Mouse (Mus musculus) CH12.LX (cell line): ENCODE results near the gene Pkn1. TPM values are rescaled to one million over a fixed set of nuclear protein-coding genes. Genes with fewer than 3 reads are reported as not detected.

Source experiments
- DNase-seq: peaks from one replicate; pipeline ENCODE4 v3.0.0-alpha.2; 2013; ENCODE audit errors: extremely low read depth
- H3K27ac ChIP-seq: 2 replicates; pipeline ENCODE4 v1.5.1; 2012; ENCODE audit warnings: low read depth, mild to moderate bottlenecking, control low read depth, moderate library complexity; ENCODE audit not compliant: insufficient read depth
- H3K27me3 ChIP-seq: replicated peaks from 2 replicates; pipeline ENCODE3; 2012; ENCODE audit warnings: inconsistent platforms
- H3K36me3 ChIP-seq, 2 experiments: replicated peaks in 1 of 2; 2 replicates each; pipeline versions ENCODE3 to v1.6.1; 2012; ENCODE audit warnings: inconsistent platforms in 1 of 2, low read length in 1 of 2, mild to moderate bottlenecking in 1 of 2, mixed read lengths in 1 of 2, moderate library complexity in 1 of 2; ENCODE audit not compliant: control insufficient read depth in 1 of 2, insufficient read depth in 1 of 2
- H3K4me1 ChIP-seq, 2 experiments: 2 replicates each; pipeline ENCODE4 v1.6.1; 2012; ENCODE audit warnings: inconsistent platforms in 1 of 2, moderate library complexity in 1 of 2; ENCODE audit not compliant: insufficient read depth in 2 of 2, control insufficient read depth in 1 of 2
- H3K4me2 ChIP-seq: 2 replicates; pipeline ENCODE4 v1.6.1; 2012; ENCODE audit warnings: low read depth, mild to moderate bottlenecking, control low read depth; ENCODE audit not compliant: poor library complexity, insufficient read depth, severe bottlenecking
- H3K4me3 ChIP-seq, 3 experiments: fragments of 150-350 bp in 1 of 3; sonication (generic) in 1 of 3; replicated peaks in 1 of 3; 2 replicates each; pipeline versions ENCODE3 to v1.5.1; 2011 to 2012; ENCODE audit warnings: low read depth in 2 of 3, low read length in 2 of 3, mild to moderate bottlenecking in 2 of 3, moderate library complexity in 2 of 3, control low read depth in 1 of 3, improper control_type of control experiment in 1 of 3, inconsistent platforms in 1 of 3, mixed read lengths in 1 of 3; ENCODE audit not compliant: poor library complexity in 1 of 3
- H3K79me2 ChIP-seq: replicated peaks from 2 replicates; pipeline ENCODE4 v1.6.1; 2012; ENCODE audit warnings: mild to moderate bottlenecking, moderate library complexity; ENCODE audit not compliant: control insufficient read depth, poor library complexity, insufficient read depth, severe bottlenecking; ENCODE audit errors: extremely low read depth
- H3K9ac ChIP-seq: 2 replicates; pipeline ENCODE4 v1.6.1; 2012; ENCODE audit warnings: low read depth, mild to moderate bottlenecking, control low read depth, moderate library complexity; ENCODE audit not compliant: insufficient read depth
- H3K9me3 ChIP-seq: replicated peaks from 2 replicates; pipeline ENCODE3; 2012; ENCODE audit warnings: low read length, inconsistent platforms, mixed read lengths
- BHLHE40 ChIP-seq: IDR thresholded peaks from 2 replicates; pipeline ENCODE4 v1.6.1; 2011; ENCODE audit warnings: mild to moderate bottlenecking, low read depth, low read length, improper control_type of control experiment
- CHD1 ChIP-seq: IDR thresholded peaks from 2 replicates; pipeline ENCODE4 v1.6.1; 2012; ENCODE audit warnings: low read depth, low read length, improper control_type of control experiment, inconsistent platforms
- CTCF ChIP-seq, 2 experiments: IDR thresholded peaks in 1 of 2; conservative IDR thresholded peaks in 1 of 2; 2 replicates each; pipeline ENCODE4 v1.5.1; 2011 to 2012; ENCODE audit warnings: low read depth in 2 of 2, low read length in 2 of 2, improper control_type of control experiment in 1 of 2, inconsistent platforms in 1 of 2, mild to moderate bottlenecking in 1 of 2, moderate library complexity in 1 of 2
- E2F4 ChIP-seq: IDR thresholded peaks from 2 replicates; pipeline ENCODE4 v1.6.1; 2011; ENCODE audit warnings: low read depth, low read length, improper control_type of control experiment; ENCODE audit not compliant: insufficient replicate concordance
- ETS1 ChIP-seq: conservative IDR thresholded peaks from 2 replicates; pipeline ENCODE4 v1.6.1; 2012; ENCODE audit warnings: low read depth, mild to moderate bottlenecking, inconsistent platforms, low read length, improper control_type of control experiment, moderate library complexity
- GABPA ChIP-seq: IDR thresholded peaks from 2 replicates; pipeline ENCODE4 v1.6.1; 2012; ENCODE audit warnings: low read depth, low read length, improper control_type of control experiment, inconsistent platforms; ENCODE audit not compliant: insufficient replicate concordance
- JUN ChIP-seq: IDR thresholded peaks from 2 replicates; pipeline ENCODE4 v1.6.1; 2011; ENCODE audit warnings: low read depth, mild to moderate bottlenecking, low read length, improper control_type of control experiment, moderate library complexity; ENCODE audit not compliant: insufficient read depth
- JUND ChIP-seq: conservative IDR thresholded peaks from 2 replicates; pipeline ENCODE4 v1.6.1; 2011; ENCODE audit warnings: low read depth, low read length, improper control_type of control experiment
- MEF2A ChIP-seq: IDR thresholded peaks from 2 replicates; pipeline ENCODE4 v1.6.1; 2014; ENCODE audit warnings: low read depth, mild to moderate bottlenecking, inconsistent platforms, low read length, improper control_type of control experiment, borderline replicate concordance
- MXI1 ChIP-seq: IDR thresholded peaks from 2 replicates; pipeline ENCODE4 v1.6.1; 2011; ENCODE audit warnings: mild to moderate bottlenecking, low read depth, low read length, improper control_type of control experiment
- MYC ChIP-seq: IDR thresholded peaks from 2 replicates; pipeline ENCODE4 v1.6.1; 2011; ENCODE audit warnings: low read depth, mild to moderate bottlenecking, improper control_type of control experiment, low read length
- NELFE ChIP-seq: IDR thresholded peaks from 2 replicates; pipeline ENCODE4 v1.6.1; 2011; ENCODE audit warnings: low read depth, low read length, improper control_type of control experiment
- PAX5 ChIP-seq: IDR thresholded peaks from 2 replicates; pipeline ENCODE4 v1.6.1; 2012; ENCODE audit warnings: low read length, inconsistent platforms, mixed read lengths
- POLR2A ChIP-seq: IDR thresholded peaks from 2 replicates; pipeline ENCODE4 v1.6.1; 2011; ENCODE audit warnings: low read depth, mild to moderate bottlenecking, improper control_type of control experiment, low read length
- RCOR1 ChIP-seq: conservative IDR thresholded peaks from 2 replicates; pipeline ENCODE4 v1.6.1; 2012; ENCODE audit warnings: low read depth, mild to moderate bottlenecking, inconsistent platforms, low read length, improper control_type of control experiment
- SIN3A ChIP-seq: IDR thresholded peaks from 2 replicates; pipeline ENCODE4 v1.6.1; 2012; ENCODE audit warnings: low read length, improper control_type of control experiment, inconsistent platforms
- TCF12 ChIP-seq: IDR thresholded peaks from 2 replicates; pipeline ENCODE4 v1.6.1; 2014; ENCODE audit warnings: low read depth, mild to moderate bottlenecking, inconsistent platforms, low read length, improper control_type of control experiment
- UBTF ChIP-seq: IDR thresholded peaks from 2 replicates; pipeline ENCODE4 v1.6.1; 2012; ENCODE audit warnings: low read depth, mild to moderate bottlenecking, inconsistent platforms, low read length, improper control_type of control experiment, moderate library complexity
- ZC3H11A ChIP-seq: IDR thresholded peaks from 2 replicates; pipeline ENCODE4 v1.6.1; 2012; ENCODE audit warnings: low read depth, mild to moderate bottlenecking, inconsistent platforms, low read length, improper control_type of control experiment
- ZKSCAN1 ChIP-seq: IDR thresholded peaks from 2 replicates; pipeline ENCODE4 v1.6.1; 2012; ENCODE audit warnings: low read depth, inconsistent platforms, low read length, improper control_type of control experiment, borderline replicate concordance
- ZMIZ1 ChIP-seq: IDR thresholded peaks from 2 replicates; pipeline ENCODE4 v1.6.1; 2012; ENCODE audit warnings: low read depth, mild to moderate bottlenecking, inconsistent platforms, low read length, improper control_type of control experiment
- dilution Hi-C: fragments of 300-500 bp; cut with MboI; formaldehyde crosslinking; loops from 2 replicates; pipeline ENCODE4 v1.14.3; 2020; ENCODE audit warnings: low sequenced_read_pairs; ENCODE audit not compliant: extremely low pct_unique_long_range_greater_than_20kb, extremely low pct_ligation_motif_present
- in situ Hi-C: fragments of 300-500 bp; cut with MboI; formaldehyde crosslinking; loops from 3 replicates; pipeline ENCODE4 v1.14.3; 2019; ENCODE audit warnings: low sequenced_read_pairs, low pct_ligation_motif_present, low pct_unique_long_range_greater_than_20kb, mixed read lengths
- polyA plus RNA-seq: library from polyadenylated mRNA; unstranded; fragments of >175 nt; gene quantifications from 2 replicates; pipeline ENCODE4 v1.2.1, GENCODE M21; 2012; ENCODE audit warnings: low read depth; ENCODE audit not compliant: insufficient read length
- total RNA-seq, 2 experiments: library from RNA; depleted of rRNA; stranded (reverse); fragments of 300-350 nt in 1 of 2; fragments of >200 nt in 1 of 2; gene quantifications; 2 replicates each; pipeline ENCODE4 v1.2.3; 2012 to 2014

Gene Pkn1
- total and polyA plus RNA-seq, 3 experiments, result 33.5 to 58.8 (median 47.8) TPM

GRCm38 (mm10) chr8:83656484-83657246 lies 42.3 kb downstream of the Pkn1 start:
- dilution Hi-C loops, result no loop called here
- H3K9me3 ChIP-seq, result peaks cover 2% of the 10 kb centered on the region
- in situ Hi-C loops, result no loop called here
- no peak for DNase-seq
- peaks cover 0 to 14% of the 10 kb centered on the region in 2 experiments for H3K36me3 ChIP-seq
- TF ChIP-seq CTCF (conservative IDR thresholded peaks at IDR 0.05 in 1 of 2, IDR thresholded peaks at IDR 0.05 in 1 of 2; ENCODE audit: low read depth in 2 of 2, low read length in 2 of 2), result peak; percentile 13 to 44; a peak in 3 of 4 replicates
- TF ChIP-seq GABPA, result no peak
- TF ChIP-seq, all 38 proteins: peak for 1
- H3K79me2 ChIP-seq, result no peaks in the 10 kb centered on the region
- H3K9ac ChIP-seq, result no peak overlapping the region
- peaks cover 2 to 34% of the 10 kb centered on the region in 2 experiments; a peak in 3 of 4 replicates for H3K4me1 ChIP-seq
- no peak overlapping the region for H3K27ac ChIP-seq
- no peak overlapping the region for H3K4me3 ChIP-seq
- no peak overlapping the region for H3K4me2 ChIP-seq
- no peaks in the 10 kb centered on the region for H3K27me3 ChIP-seq

- TF ChIP-seq ETS1 (no peak), SIN3A (no peak), PAX5 (no peak), RCOR1 (no peak), MYC (no peak), JUND (no peak), NELFE (no peak), JUN (no peak), MXI1 (no peak), UBTF (no peak), MEF2A (no peak), E2F4 (no peak), ZMIZ1 (no peak), CHD1 (no peak), ZC3H11A (no peak), BHLHE40 (no peak), ZKSCAN1 (no peak), TCF12 (no peak), POLR2A (no peak)
- no peak overlapping the region for H3K4me3 ChIP-seq
- DNase-seq, result no peak
- in situ Hi-C loops (no loop called here), dilution Hi-C loops (no loop called here)
- no peak overlapping the region for H3K4me2 ChIP-seq
- H3K27me3 ChIP-seq, result no peaks in the 10 kb centered on the region
- peaks cover 0 to 10% of the 10 kb centered on the region in 2 experiments for H3K36me3 ChIP-seq
- no peaks in the 10 kb centered on the region for H3K79me2 ChIP-seq
- peaks cover 2 to 35% of the 10 kb centered on the region in 2 experiments; a peak in 3 of 4 replicates for H3K4me1 ChIP-seq
- H3K9ac ChIP-seq, result no peak overlapping the region
- no peak overlapping the region for H3K27ac ChIP-seq
- peaks cover 5% of the 10 kb centered on the region for H3K9me3 ChIP-seq
Measured at GRCm38 (mm10) chr8:83656043-83656442, 42.9 kb downstream of the Pkn1 start.
